Mouse (Mus musculus) lung, adult 2 months (tissue): Measurements from ENCODE around the gene Olfr1393. TPM values are rescaled to one million over a fixed set of nuclear protein-coding genes. Genes with fewer than 3 reads are reported as not detected.

Experiments used
- DNase-seq: peaks from one replicate; pipeline ENCODE4 v3.0.0; 2022
- H3K4me1 ChIP-seq: fragments of 200-500 bp; 2 replicates; pipeline ENCODE4 v1.6.1; 2011; ENCODE audit warnings: low read length; ENCODE audit not compliant: control insufficient read depth, insufficient read depth
- H3K4me3 ChIP-seq: fragments of 200-500 bp; replicated peaks from 2 replicates; pipeline ENCODE3; 2011; ENCODE audit warnings: low read depth, mild to moderate bottlenecking, control low read depth, low read length; ENCODE audit errors: extremely low read depth
- CTCF ChIP-seq: fragments of 200-500 bp; IDR thresholded peaks from 2 replicates; pipeline ENCODE4 v1.5.1; 2011; ENCODE audit warnings: mild to moderate bottlenecking, low read length, control low read depth; ENCODE audit not compliant: insufficient read depth
- POLR2A ChIP-seq: fragments of 200-500 bp; IDR thresholded peaks from 2 replicates; pipeline ENCODE4 v1.6.1; 2011; ENCODE audit warnings: low read depth, mild to moderate bottlenecking, control low read depth, low read length, borderline replicate concordance; ENCODE audit errors: extremely low read depth
- WGBS: fragments of 180-500 bp; shearing (Covaris S2); methylation state at CpG from one replicate; pipeline ENCODE4 v1.1.7; 2018; 5-methylcytosine and 5-hydroxymethylcytosine counted together
- polyA plus RNA-seq: library from polyadenylated mRNA; depleted of rRNA; stranded (reverse); fragments of >200 nt; gene quantifications from 2 replicates; pipeline ENCODE4 v1.2.3, GENCODE M21; 2012

The Olfr1393 gene
- polyA plus RNA-seq, 1 experiment: not detected

DNA sequence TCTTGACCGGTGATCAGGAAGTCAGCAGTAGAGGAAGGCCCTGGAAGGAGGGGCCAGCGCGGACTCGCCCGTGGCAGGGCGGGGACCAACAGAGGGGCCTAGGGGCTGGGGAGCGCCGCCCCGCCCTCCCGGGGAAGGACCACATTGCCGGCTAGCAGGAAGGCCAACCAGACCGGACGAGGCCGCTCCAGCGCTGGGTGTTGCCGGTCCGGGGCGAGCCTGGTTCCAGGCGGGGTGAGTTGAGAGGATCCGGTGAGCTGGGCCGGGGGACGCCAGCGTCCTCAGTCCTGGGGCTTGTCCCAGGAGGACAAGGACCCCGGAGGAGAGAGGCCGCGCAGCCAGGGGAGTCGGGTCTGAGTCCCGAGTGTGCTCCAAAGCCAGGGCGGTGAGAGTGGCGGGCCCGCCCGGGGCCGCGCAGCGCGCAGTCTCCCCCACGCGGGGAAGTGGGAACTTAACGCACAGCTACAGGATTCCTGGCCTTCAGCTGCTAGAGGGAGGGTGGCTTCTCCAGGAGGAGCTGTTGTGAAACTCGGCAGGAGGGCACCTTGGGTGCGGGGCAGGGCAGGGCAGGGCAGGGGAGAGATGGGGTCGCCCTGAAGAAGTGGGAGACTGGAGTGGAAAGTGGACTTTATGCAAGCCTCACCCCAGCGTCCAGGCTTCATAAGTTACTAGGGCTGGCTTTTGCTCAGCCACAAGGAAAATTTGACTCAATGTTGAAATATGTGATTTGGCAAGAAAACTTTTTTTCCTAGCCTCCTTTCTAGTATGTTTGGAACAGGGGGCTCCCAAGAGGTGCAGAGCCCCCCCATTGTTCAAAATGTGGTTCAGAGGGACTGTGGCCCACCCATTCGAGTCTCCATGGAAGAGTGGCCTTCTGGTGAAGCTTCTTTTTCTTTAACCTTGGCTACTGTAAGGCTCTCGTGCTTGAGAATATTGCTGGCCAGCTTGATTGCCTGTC, 27.4 kb upstream of the Olfr1393 start:
- H3K4me1 ChIP-seq: peaks cover 37% of the 10 kb centered on the region
- TF ChIP-seq CTCF: 0 out of 2 replicates have a peak, but pooled peaks have one; percentile 5
- TF ChIP-seq POLR2A: peak; percentile 95
- WGBS: under 1% methylated on average over 45 of the region's 45 CpGs
- peak; percentile 95 for DNase-seq
- H3K4me3 ChIP-seq: peak overlapping the region; percentile 75

DNA sequence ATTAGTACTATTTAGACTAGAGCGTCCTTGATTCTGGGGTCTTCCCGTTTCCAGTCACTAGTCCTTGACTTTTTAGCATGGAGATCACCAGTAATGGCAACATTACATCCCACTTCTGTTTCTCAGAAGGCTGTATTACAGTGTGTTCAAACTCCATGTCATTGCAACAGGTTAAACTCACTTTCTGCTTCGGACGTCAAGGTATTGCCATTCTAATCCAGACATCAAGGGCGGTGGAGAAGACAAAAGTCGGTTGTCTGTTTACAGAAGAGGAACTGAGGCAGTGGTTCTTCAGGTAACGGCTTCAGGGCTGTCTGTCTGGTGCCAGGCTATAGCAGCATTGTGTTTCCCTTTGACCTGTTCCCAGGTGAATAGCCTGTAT, 26.7 kb upstream of the Olfr1393 start:
- TF ChIP-seq POLR2A: no peak
- TF ChIP-seq CTCF: no peak
- 22% methylated on average over 7 of the region's 7 CpGs for WGBS
- Histone ChIP-seq H3K4me3 (peak overlapping the region; percentile 75), H3K4me1 (peaks cover 34% of the 10 kb centered on the region)
- no peak for DNase-seq

DNA sequence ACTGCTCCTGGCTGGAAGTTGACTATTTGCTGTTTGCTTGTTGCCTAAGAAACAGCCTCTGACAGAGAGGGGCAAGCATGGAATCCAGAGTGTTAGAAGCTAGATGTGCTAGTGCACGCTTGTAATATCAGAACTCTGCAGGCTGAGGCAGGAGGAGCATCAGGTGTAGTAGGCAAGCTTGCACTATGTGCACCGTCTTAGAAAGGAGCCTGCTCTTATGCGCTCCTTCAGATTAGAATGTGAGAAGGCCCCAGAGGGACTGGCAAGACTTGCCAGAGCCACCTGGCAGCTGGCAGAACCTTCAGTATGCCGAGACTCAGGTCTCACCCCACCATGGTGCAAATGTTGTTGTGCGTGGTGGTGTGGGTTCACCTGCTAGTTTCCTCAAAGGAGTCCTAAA, 26.1 kb upstream of the Olfr1393 start:
- peaks cover 30% of the 10 kb centered on the region for H3K4me1 ChIP-seq
- no peak for DNase-seq
- H3K4me3 ChIP-seq: peak overlapping the region; percentile 38
- no peak for TF ChIP-seq CTCF
- 28% methylated on average over 5 of the region's 5 CpGs for WGBS

DNA sequence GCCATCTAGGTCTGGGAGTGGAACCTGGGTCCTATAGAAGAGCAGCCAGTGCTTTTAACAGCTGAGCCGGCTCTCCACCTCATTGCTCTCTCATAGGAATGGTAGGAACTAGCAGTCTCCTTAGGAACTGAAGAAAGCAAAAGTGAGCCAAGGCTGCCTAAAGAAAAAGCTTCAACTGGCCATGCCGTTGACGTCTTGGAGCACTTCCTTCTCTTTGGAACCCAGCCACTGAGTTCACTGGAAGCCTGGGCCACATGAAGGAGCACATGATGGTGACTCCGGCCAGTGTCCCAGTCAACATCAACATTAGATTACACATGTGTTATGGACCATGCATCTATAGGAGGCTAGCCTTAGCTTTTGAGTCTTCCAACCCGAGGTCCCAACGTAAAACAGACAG, 25.1 kb upstream of the Olfr1393 start:
- 38% methylated on average over 6 of the region's 6 CpGs for WGBS
- no peak for TF ChIP-seq CTCF
- TF ChIP-seq POLR2A: no peak
- H3K4me3 ChIP-seq: no peak overlapping the region
- H3K4me1 ChIP-seq: peaks cover 26% of the 10 kb centered on the region
- DNase-seq: no peak

DNA sequence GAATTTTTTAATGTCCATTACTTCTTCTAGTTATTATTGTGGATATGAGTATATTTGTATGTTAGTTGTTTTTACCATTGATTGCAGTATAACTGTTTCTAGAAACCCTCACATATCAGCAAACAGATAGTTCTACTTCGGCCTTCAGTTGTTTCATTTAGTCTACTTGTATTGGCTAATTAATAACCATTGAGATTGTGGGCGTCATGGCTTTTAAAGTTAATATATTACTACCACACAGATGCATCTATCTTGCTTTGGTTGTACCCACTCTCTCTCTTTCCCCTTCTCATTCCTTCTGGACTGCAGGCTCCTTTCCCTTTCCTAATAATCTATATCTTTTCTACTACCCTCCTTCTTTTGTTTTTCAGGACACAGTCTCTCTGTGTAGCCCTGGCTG, 18.8 kb upstream of the Olfr1393 start:
- Histone ChIP-seq H3K4me1 (peaks cover 19% of the 10 kb centered on the region), H3K4me3 (no peak overlapping the region)
- 76% methylated on average over 2 of the region's 2 CpGs for WGBS
- DNase-seq: no peak
- TF ChIP-seq CTCF (no peak), POLR2A (no peak)

DNA sequence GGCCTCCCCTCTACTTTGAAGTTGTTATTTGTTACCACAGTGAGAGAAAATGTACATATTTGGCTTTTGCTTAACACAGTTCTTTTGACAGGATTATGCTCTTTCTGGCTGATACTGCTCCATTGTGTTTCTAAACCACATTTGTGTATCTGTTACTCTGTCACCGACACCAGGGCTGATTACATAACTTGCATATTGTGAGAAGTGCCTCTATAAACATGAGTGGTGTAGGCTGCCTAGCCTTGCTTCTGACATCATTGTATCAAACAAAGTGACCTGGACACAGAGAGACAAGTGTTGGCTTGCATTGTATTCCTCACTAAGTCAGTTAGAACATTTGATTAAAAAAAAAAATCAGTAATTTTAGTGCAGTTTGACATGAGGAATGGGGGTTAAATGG, 18.3 kb upstream of the Olfr1393 start:
- Histone ChIP-seq H3K4me1 (peaks cover 19% of the 10 kb centered on the region), H3K4me3 (no peak overlapping the region)
- WGBS: 0% methylated on average over 1 of the region's 1 CpGs
- no peak for TF ChIP-seq CTCF
- no peak for TF ChIP-seq POLR2A
- no peak for DNase-seq

DNA sequence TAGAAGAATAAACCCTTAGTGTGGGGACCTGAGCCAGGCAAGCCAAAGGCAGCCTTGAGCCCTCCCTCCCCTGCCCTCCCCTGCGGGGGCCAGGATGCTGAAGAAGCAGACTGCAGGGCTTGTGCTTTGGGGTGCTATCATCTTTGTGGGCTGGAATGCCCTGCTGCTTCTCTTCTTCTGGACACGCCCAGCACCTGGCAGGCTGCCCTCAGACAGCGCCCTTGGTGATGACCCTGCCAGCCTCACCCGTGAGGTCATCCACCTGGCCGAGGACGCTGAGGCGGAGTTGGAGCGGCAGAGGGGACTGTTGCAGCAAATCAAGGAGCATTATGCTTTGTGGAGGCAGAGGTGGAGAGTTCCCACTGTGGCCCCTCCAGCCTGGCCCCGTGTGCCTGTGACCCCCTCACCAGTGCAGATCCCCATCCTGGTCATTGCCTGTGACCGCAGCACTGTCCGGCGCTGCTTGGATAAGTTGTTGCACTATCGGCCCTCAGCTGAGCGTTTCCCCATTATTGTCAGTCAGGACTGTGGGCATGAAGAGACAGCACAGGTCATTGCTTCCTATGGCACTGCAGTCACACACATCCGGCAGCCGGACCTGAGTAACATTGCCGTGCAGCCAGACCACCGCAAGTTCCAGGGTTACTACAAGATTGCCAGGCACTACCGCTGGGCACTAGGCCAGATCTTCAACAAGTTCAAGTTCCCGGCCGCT, 17.3 kb upstream of the Olfr1393 start:
- H3K4me3 ChIP-seq: no peak overlapping the region
- 57% methylated on average over 21 of the region's 21 CpGs for WGBS
- DNase-seq: no peak

DNA sequence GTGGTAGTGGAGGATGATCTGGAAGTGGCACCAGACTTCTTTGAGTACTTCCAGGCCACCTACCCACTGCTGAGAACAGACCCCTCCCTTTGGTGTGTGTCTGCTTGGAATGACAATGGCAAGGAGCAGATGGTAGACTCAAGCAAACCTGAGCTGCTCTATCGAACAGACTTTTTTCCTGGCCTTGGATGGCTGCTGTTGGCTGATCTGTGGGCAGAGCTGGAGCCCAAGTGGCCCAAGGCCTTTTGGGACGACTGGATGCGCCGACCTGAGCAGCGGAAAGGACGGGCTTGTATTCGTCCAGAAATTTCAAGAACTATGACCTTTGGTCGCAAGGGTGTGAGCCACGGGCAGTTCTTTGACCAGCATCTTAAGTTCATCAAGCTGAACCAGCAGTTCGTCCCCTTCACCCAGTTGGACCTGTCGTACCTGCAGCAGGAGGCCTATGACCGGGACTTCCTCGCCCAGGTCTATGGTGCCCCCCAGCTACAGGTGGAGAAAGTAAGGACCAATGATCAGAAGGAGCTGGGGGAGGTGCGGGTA, 16.7 kb upstream of the Olfr1393 start:
- DNase-seq: no peak
- Histone ChIP-seq H3K4me3 (no peak overlapping the region), H3K4me1 (peaks cover 19% of the 10 kb centered on the region)
- 91% methylated on average over 14 of the region's 14 CpGs for WGBS
- TF ChIP-seq CTCF: no peak
- no peak for TF ChIP-seq POLR2A

More for the DNA sequence above, 17.3 kb upstream of the Olfr1393 start:
- TF ChIP-seq CTCF (no peak), POLR2A (no peak)
- peaks cover 19% of the 10 kb centered on the region for H3K4me1 ChIP-seq

DNA sequence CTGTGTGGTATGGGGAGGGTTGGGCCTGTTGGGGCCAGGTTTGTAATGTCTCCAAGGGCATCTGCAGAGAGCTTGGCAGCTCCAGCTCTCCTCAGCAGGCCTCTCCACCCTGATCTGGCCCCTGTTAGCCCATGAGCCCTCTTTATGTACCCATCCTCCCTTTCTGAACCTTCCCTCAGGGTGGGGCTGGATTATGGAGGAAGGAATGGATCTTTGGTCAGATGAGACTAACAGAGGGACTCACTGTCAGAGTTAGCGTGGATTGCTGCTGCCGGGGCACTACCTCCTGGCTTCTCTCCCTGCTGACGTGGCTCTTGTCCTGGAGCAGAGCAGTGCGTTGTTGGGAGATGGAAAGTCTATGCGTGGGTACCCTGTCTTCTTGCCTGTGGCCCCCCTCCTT, 15.8 kb upstream of the Olfr1393 start:
- DNase-seq: no peak
- 83% methylated on average over 5 of the region's 5 CpGs for WGBS
- Histone ChIP-seq H3K4me1 (peaks cover 19% of the 10 kb centered on the region), H3K4me3 (no peak overlapping the region)
- TF ChIP-seq POLR2A (no peak), CTCF (no peak)

DNA sequence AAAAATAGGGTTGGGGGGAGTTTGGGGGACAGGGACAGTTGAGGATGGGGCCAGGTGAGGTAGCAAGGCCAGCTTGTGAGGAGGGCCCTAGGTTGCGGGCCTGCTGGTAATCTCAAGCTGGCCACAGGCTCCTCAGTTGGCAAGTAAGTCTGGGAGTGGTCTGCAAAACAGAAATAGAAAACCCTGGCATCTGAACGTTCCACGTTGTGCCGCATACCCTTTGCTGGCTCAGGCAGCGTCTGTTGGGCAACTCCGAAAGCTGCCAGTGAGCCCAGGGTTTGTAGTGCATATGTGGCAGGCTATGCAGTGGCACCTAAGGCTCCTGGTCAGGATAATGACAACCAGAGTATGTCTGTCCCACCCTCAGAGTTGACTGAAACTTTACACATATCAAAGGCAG, 15.0 kb upstream of the Olfr1393 start:
- Histone ChIP-seq H3K4me3 (no peak overlapping the region), H3K4me1 (peaks cover 19% of the 10 kb centered on the region)
- no peak for TF ChIP-seq CTCF
- TF ChIP-seq POLR2A: no peak
- WGBS: 76% methylated on average over 6 of the region's 6 CpGs
- DNase-seq: no peak
